Mouse (Mus musculus) bone marrow, adult 2 months (tissue): Measurements from ENCODE around the gene Myt1.

Experiments used
- CTCF ChIP-seq: fragments of 200-500 bp; IDR thresholded peaks from 2 replicates; pipeline ENCODE4 v1.5.1; 2011; ENCODE audit warnings: low read length, control low read depth; ENCODE audit not compliant: control insufficient read depth, insufficient read depth
- POLR2A ChIP-seq: fragments of 200-500 bp; IDR thresholded peaks from 2 replicates; pipeline ENCODE4 v1.6.1; 2011; ENCODE audit warnings: low read depth, mild to moderate bottlenecking, control low read depth, low read length, borderline replicate concordance; ENCODE audit not compliant: control insufficient read depth

GRCm38 (mm10) chr2:181759041-181759440 lies 4.1 kb upstream of the Myt1 start:
- TF ChIP-seq POLR2A (no peak), CTCF (no peak)
